Mouse (Mus musculus): Measurements from ENCODE around the gene Fam69b.

DNA sequence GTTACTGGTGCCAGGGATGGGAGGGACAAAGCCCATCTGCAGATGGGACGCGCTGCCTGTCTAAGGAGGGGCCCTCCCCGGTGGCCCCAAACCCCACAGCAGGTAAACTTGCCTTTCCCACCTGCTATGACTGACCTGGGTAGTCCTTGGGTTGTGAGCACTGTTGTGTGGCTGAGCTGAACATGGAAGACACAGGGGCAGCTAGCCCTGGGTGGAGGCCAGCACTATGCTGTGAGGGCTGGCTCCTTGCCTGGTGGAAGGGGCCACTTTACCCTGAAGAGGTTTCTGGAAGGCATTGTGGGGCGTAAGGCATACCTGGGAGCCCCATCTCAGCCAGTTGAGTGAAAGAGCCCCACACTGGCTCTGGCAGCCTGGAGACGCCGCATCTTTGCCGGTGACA lies 37.3 kb upstream of the Fam69b start:
- TF ChIP-seq CTCF (IDR thresholded peaks at IDR 0.05; ENCODE audit: control insufficient read depth, insufficient read depth, insufficient replicate concordance, low read depth, low read length): no peak
- TF ChIP-seq POLR2A (IDR thresholded peaks at IDR 0.05; ENCODE audit: control insufficient read depth, low read depth, low read length): no peak
